Mouse (Mus musculus): ENCODE results near the gene a. TPM values are rescaled to one million over a fixed set of nuclear protein-coding genes. Genes with fewer than 3 reads are reported as not detected.

Gene a
- polyA plus RNA-seq, 1 experiment: not detected

DNA sequence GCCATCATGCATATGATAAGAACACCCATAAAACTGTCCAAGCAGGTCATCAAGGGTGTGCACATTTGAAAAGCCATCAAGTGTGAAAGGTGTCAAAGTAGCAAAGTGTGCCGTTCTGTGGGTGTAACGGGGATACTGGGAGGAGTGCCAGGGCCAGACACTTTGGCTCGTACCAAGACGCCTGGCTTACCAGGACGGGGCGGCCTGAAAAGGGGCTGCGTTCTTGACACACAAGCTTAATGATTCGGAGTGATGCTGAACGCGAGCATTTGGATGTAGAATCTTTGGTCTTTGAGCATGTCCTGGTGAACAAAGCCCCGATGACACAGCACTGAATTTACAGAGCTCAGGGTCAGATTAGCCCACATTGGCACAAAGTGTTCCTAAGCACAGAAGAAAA lies 4.4 kb upstream of the a start:
- Histone ChIP-seq H3K4me3 (replicated peaks; ENCODE audit: control insufficient read depth, low read depth, low read length) (no peak overlapping the region), H3K27ac (ENCODE audit: control insufficient read depth, insufficient read depth, low read depth, low read length, poor library complexity) (no peak overlapping the region), H3K4me1 (ENCODE audit: control insufficient read depth, insufficient read depth, low read length) (no peaks in the 10 kb centered on the region)
- TF ChIP-seq POLR2A (IDR thresholded peaks at IDR 0.05; ENCODE audit: borderline replicate concordance, control insufficient read depth, low read depth, low read length): no peak
- no peak for TF ChIP-seq CTCF (IDR thresholded peaks at IDR 0.05; ENCODE audit: control insufficient read depth, insufficient read depth, low read length)
- 77% methylated on average over 11 of the region's 11 CpGs for WGBS

GRCm38 (mm10) chr2:154789381-154789780 lies 1.8 kb upstream of the a start:
- 82% methylated on average over 6 of the region's 6 CpGs for WGBS
- TF ChIP-seq POLR2A (IDR thresholded peaks at IDR 0.05; ENCODE audit: borderline replicate concordance, control insufficient read depth, low read depth, low read length) (no peak), CTCF (IDR thresholded peaks at IDR 0.05; ENCODE audit: control insufficient read depth, insufficient read depth, low read length) (no peak)
- Histone ChIP-seq H3K4me1 (ENCODE audit: control insufficient read depth, insufficient read depth, low read length) (no peaks in the 10 kb centered on the region; the same call in 1 of the 2 replicates), H3K27ac (ENCODE audit: control insufficient read depth, insufficient read depth, low read depth, low read length, poor library complexity) (no peak overlapping the region), H3K4me3 (replicated peaks; ENCODE audit: control insufficient read depth, low read depth, low read length) (no peak overlapping the region)

DNA sequence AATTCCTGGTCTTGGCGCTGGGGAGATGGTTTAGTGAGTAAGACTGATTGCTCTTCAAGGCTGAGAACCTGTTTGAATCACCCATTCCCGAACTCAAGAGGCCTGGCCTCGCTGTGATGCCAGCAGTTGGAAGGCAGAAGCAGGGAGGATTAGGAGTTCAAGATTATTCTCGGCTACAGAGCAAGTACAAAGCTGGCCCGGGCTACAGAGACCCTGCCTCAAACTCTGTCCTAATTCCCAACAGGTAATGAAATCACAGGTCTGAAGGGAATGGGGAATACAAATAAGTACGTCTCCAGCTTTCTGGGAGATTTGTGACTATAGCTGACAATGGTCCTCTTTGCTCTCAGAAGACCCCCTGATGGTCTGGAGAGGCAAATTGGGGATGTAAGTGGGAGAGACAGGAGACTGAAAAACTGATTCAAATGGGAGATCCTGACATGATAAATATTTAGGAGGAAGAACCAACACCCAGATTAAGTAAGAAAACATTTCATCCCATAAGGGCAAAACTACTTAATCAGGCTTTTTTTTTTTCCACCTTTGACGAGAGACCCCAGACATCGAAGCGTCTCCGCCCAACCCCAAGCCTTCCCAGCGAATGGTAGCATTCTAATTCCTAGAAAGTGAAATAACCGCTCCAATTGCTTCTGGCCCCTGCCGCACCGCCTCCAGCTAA lies 1.1 kb upstream of the a start:
- Histone ChIP-seq H3K4me1 (ENCODE audit: control insufficient read depth, insufficient read depth, low read length) (no peaks in the 10 kb centered on the region; the same call in 1 of the 2 replicates), H3K4me3 (replicated peaks; ENCODE audit: control insufficient read depth, low read depth, low read length) (peak overlapping the region; percentile 59), H3K27ac (ENCODE audit: control insufficient read depth, insufficient read depth, low read depth, low read length, poor library complexity) (peak overlapping the region; percentile 1)
- TF ChIP-seq POLR2A (IDR thresholded peaks at IDR 0.05; ENCODE audit: borderline replicate concordance, control insufficient read depth, low read depth, low read length) (no peak), CTCF (IDR thresholded peaks at IDR 0.05; ENCODE audit: control insufficient read depth, insufficient read depth, low read length) (no peak)
- WGBS: 24% methylated on average over 14 of the region's 14 CpGs

GRCm38 (mm10) chr2:154791661-154792642 lies 750 bp downstream of the a start:
- under 1% methylated on average over 67 of the region's 67 CpGs for WGBS
- H3K4me3 ChIP-seq (replicated peaks; ENCODE audit: control insufficient read depth, low read depth, low read length): peak overlapping the region; percentile 79
- H3K27ac ChIP-seq (ENCODE audit: control insufficient read depth, insufficient read depth, low read depth, low read length, poor library complexity): peak overlapping the region; percentile 100
- TF ChIP-seq POLR2A (IDR thresholded peaks at IDR 0.05; ENCODE audit: borderline replicate concordance, control insufficient read depth, low read depth, low read length): no peak
- no peaks in the 10 kb centered on the region; the same call in 1 of the 2 replicates for H3K4me1 ChIP-seq (ENCODE audit: control insufficient read depth, insufficient read depth, low read length)

- no peak overlapping the region for H3K4me3 ChIP-seq (replicated peaks; ENCODE audit: control insufficient read depth, low read depth, low read length)
- no peak overlapping the region for H3K27ac ChIP-seq (ENCODE audit: control insufficient read depth, insufficient read depth, low read depth, low read length, poor library complexity)
- H3K4me1 ChIP-seq (ENCODE audit: control insufficient read depth, insufficient read depth, low read length): no peaks in the 10 kb centered on the region; the same call in 1 of the 2 replicates
- no peak for TF ChIP-seq CTCF (IDR thresholded peaks at IDR 0.05; ENCODE audit: control insufficient read depth, insufficient read depth, low read length)
- 93% methylated on average over 1 of the region's 1 CpGs for WGBS
Measured at GRCm38 (mm10) chr2:154803372-154803771, 12.2 kb downstream of the a start.

GRCm38 (mm10) chr2:154803845-154804244 lies 12.6 kb downstream of the a start:
- no peak overlapping the region for H3K27ac ChIP-seq (ENCODE audit: control insufficient read depth, insufficient read depth, low read depth, low read length, poor library complexity)
- no peak for TF ChIP-seq CTCF (IDR thresholded peaks at IDR 0.05; ENCODE audit: control insufficient read depth, insufficient read depth, low read length)
- TF ChIP-seq POLR2A (IDR thresholded peaks at IDR 0.05; ENCODE audit: borderline replicate concordance, control insufficient read depth, low read depth, low read length): no peak
- WGBS: 80% methylated on average over 4 of the region's 4 CpGs
- no peak overlapping the region for H3K4me3 ChIP-seq (replicated peaks; ENCODE audit: control insufficient read depth, low read depth, low read length)
- no peaks in the 10 kb centered on the region; the same call in 1 of the 2 replicates for H3K4me1 ChIP-seq (ENCODE audit: control insufficient read depth, insufficient read depth, low read length)

GRCm38 (mm10) chr2:154807689-154808088 lies 16.5 kb downstream of the a start:
- Histone ChIP-seq H3K4me1 (ENCODE audit: control insufficient read depth, insufficient read depth, low read length) (no peaks in the 10 kb centered on the region; the same call in 1 of the 2 replicates), H3K4me3 (replicated peaks; ENCODE audit: control insufficient read depth, low read depth, low read length) (no peak overlapping the region), H3K27ac (ENCODE audit: control insufficient read depth, insufficient read depth, low read depth, low read length, poor library complexity) (no peak overlapping the region)
- no peak for TF ChIP-seq POLR2A (IDR thresholded peaks at IDR 0.05; ENCODE audit: borderline replicate concordance, control insufficient read depth, low read depth, low read length)
- TF ChIP-seq CTCF (IDR thresholded peaks at IDR 0.05; ENCODE audit: control insufficient read depth, insufficient read depth, low read length): no peak
- WGBS: 84% methylated on average over 1 of the region's 1 CpGs

DNA sequence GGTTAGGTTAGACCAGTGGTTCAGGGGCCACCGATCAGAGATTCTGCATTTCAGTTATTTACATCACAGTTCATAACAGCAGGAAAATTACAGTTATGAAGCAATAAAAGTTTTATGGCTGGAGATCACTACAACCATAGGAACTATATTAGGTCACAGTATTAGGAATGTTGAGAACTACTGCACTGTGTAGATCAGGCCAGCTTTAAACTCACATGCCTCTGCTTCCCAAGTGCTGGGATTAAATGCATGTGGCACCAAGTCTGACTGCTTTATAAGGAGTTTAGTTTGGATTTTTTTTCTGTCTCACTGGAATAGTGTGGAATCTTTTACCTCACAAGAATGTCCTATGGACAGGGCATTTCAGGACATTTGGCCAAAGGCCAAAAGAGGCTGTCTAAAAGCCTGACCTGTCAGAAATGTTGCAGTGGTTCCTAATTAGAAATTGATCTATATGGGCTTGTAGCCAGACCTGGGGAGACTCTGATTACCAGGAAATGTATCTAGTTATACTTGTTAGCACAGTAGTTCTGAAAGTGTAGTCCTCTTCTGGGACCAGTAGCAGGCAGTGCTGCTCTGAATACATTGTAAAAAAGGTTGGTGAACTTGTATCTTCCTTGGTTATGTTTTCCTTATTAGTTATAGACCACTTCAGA lies 18.0 kb downstream of the a start:
- no peaks in the 10 kb centered on the region; the same call in 1 of the 2 replicates for H3K4me1 ChIP-seq (ENCODE audit: control insufficient read depth, insufficient read depth, low read length)
- H3K4me3 ChIP-seq (replicated peaks; ENCODE audit: control insufficient read depth, low read depth, low read length): no peak overlapping the region
- H3K27ac ChIP-seq (ENCODE audit: control insufficient read depth, insufficient read depth, low read depth, low read length, poor library complexity): no peak overlapping the region
- TF ChIP-seq CTCF (IDR thresholded peaks at IDR 0.05; ENCODE audit: control insufficient read depth, insufficient read depth, low read length): no peak
- TF ChIP-seq POLR2A (IDR thresholded peaks at IDR 0.05; ENCODE audit: borderline replicate concordance, control insufficient read depth, low read depth, low read length): no peak
- whole genome bisulfite sequencing: 41% methylated on average over 1 of the region's 1 CpGs

Data from bone marrow, adult 2 months (tissue).